Mouse (Mus musculus) G1E (cell line): ENCODE measurements around the gene Copg1.

Source experiments
- CTCF ChIP-seq: IDR thresholded peaks from 2 replicates; pipeline ENCODE4 v1.5.1; 2012; ENCODE audit warnings: low read depth, low read length, inconsistent platforms, mixed read lengths
- GATA1 ChIP-seq: IDR thresholded peaks from 2 replicates; pipeline ENCODE4 v1.6.1; 2012; ENCODE audit warnings: borderline replicate concordance, low read length, inconsistent platforms, mixed read lengths
- GATA2 ChIP-seq: IDR thresholded peaks from 2 replicates; pipeline ENCODE4 v1.6.1; 2012; ENCODE audit warnings: low read depth, low read length, inconsistent platforms, borderline replicate concordance
- POLR2AphosphoS5 ChIP-seq: IDR thresholded peaks from 2 replicates; pipeline ENCODE4 v1.6.1; 2012; ENCODE audit warnings: low read depth, low read length, inconsistent platforms; ENCODE audit not compliant: insufficient replicate concordance
- TAL1 ChIP-seq: conservative IDR thresholded peaks from 2 replicates; pipeline ENCODE4 v1.6.1; 2012; ENCODE audit warnings: low read depth, low read length, inconsistent platforms, mixed read lengths

GRCm38 (mm10) chr6:87849780-87850154 lies 37.8 kb upstream of the Copg1 start:
- TF ChIP-seq GATA1 (no peak), CTCF (no peak), TAL1 (no peak), POLR2AphosphoS5 (no peak), GATA2 (no peak)
